Mouse (Mus musculus): Measurements from ENCODE around the gene Htr1a. TPM values are rescaled to one million over a fixed set of nuclear protein-coding genes. Genes with fewer than 3 reads are reported as not detected.

Htr1a gene
- not detected for polyA plus RNA-seq (2014; fragmentation: Illumina TruSeq; extraction: RNeasy Lipid Tissue Mini Kit (QIAGEN cat#74804); ENCODE audit: low read depth, low replicate concordance)

DNA sequence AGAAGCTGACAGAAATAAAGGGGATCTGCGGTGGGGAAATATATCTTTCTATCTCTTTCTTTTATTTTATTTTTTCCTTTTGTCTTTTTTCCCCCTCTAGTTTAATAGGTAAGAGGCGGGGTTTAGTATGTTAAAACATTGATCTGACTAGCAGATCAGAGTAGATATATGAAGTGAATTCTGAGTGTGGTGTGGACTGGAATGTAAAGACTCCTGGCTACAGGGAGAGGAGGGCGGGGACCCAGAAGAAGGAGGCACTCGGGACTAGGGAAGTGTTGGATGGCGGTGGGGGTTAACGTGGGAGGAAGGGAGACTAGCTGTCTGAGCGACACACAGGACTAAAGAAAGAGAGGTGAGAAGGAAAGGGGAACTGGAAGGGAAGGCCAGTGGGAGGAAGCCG lies at the start of gene Htr1a:
Gene Htr1a (plus strand): TSS at position 301 of the 400 bp plus-strand sequence.

Other genes with a start within 250 kb of the Htr1a start
- gene Rnf180, start 148.8 kb upstream of the Htr1a start, polyA plus RNA-seq (2014; fragmentation: Illumina TruSeq; extraction: RNeasy Lipid Tissue Mini Kit (QIAGEN cat#74804); ENCODE audit: low read depth, low replicate concordance): 6.2 TPM